Mouse (Mus musculus) liver, adult (tissue): ENCODE measurements at regions not wholly inside any gene's neighbourhood (a gene's known extent, or its start where the extent isn't known, plus 50 kb on each side); places are given as distances from the start of the nearest gene placed in this dataset.

ENCODE experiments used
- GATA4 ChIP-seq: IDR thresholded peaks from 2 replicates; pipeline ENCODE4 v1.6.1; 2014; ENCODE audit warnings: mild to moderate bottlenecking, low read length; ENCODE audit not compliant: insufficient replicate concordance

DNA sequence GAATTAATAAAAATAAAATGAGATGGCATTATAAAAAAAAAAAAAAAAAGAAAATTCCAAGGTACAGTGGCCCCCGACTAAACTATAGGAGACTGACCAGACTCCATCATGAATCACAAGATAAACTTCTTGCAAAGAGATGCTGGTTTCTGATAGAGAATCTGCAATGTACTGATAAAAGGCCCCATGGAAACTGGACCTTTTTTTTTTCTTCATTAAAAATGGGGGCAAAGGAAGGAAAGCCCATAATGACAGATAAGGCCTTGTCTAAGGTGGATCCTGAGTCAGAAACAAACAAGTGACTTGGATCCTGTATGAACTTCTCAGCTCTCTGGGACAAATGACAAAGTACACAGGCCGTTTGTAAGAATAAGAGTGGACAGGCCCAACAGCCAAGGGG is 344.7 kb upstream of the Nfe2l3 start:
- no peak for TF ChIP-seq GATA4

DNA sequence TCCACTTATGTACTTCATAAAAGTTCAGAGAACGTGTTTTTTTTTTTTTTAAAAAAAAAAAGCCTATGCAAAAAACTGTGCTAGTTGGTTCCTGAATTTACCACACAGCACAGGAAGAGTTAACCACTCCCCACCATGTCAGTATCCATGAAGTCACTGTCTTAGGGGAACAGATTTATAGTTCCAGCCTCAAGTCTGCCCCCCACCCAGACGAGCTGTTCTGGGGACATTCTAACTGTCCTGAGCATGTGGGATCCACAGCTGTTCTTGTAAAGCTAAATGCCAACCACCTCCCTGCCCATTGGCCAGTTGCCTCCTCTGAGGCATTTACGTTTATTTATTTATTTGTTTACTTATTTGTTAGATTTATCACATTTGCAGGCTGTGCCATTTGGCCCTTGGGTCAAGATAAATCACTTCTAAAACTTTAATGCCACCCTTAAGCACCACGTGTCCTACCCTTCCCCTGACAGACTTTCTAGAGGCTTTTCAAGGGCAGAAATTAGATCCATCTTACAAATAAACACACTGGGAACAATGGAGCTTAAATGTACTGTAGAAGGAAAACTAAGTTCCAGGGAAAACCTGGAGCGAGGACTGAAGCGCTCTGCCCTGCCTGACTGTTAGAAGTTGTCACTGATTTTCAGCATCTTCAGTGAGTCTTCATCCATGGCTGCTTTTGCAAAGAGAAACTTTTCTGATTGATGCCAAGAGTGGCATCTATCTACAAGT is 343.7 kb upstream of the Nfe2l3 start:
- TF ChIP-seq GATA4, result no peak

DNA sequence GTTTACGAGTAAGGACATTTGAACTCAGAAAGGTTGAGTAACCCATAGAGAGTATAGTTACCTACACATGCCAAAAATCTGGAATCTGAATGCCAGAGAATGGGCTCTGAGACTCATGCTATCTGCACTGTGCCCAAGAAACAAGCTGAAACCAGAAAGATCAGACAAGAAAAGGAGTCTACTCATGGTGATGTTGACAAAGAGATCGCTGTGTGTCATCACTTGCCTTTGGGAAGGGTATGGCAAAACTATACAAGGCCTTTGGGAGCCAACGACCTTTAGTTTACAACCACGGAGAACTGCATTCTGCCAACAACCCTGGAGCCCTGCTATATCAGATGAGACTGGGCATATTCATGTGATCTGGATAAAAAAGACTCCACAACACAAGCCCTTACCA is 339.3 kb upstream of the Nfe2l3 start:
- no peak for TF ChIP-seq GATA4

DNA sequence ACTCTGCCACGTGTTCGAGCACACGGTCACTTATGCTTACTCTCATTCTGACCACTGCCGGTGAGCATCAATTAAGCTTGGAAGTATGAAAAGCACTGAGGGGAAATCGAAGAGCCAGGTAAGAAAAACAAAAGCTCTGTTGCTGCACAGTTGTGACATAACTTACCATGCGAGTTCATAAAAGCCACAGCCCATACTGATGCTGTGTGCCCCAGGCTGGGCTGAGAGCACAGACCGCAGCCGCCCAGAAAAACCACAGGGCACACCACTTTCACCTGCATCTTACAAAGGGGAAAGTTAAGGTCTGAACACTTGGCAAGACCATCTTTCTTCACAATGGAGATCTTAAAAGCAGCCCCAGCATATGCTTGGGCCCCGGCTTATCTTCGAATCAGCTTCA is 338.2 kb upstream of the Nfe2l3 start:
- TF ChIP-seq GATA4, result no peak

DNA sequence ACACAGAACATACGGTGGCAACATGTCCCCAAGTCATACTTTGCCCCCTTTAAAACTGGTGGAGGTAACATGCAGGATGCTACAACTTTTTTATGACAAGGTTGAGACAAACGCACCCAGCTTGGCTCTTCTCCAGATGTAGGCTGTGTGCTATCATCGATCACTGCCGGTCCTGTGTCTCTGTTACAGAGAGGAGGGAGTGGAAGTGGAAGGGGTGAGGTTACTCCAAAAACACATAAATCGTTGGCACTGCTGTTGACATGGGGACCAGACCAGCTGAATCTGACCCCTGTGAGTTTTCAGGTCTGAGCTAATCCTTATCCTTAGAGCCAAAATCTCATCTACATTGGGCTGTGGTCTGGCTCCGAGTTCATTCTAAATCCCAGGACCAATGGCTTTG is 335.0 kb upstream of the Nfe2l3 start:
- no peak for TF ChIP-seq GATA4

DNA sequence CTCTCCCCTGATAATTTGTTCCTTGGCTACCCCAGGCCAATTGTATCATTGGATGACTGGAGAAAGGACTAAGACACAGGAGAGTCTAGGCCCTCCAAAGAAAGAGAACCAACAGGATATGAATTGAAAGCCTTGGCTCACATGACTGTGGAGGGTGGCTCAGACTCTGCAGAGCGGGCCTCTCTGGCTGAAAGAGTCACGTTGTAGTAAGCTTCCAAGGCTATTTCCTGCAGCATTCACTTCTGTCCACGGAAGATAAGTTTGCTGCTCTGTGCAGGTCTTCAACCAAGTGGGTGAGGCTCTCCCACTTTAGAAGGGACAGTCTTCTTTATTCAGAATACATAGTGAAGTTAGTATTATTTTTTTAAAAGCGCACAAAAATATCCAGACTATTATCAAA is 332.1 kb upstream of the Nfe2l3 start:
- TF ChIP-seq GATA4, result no peak

DNA sequence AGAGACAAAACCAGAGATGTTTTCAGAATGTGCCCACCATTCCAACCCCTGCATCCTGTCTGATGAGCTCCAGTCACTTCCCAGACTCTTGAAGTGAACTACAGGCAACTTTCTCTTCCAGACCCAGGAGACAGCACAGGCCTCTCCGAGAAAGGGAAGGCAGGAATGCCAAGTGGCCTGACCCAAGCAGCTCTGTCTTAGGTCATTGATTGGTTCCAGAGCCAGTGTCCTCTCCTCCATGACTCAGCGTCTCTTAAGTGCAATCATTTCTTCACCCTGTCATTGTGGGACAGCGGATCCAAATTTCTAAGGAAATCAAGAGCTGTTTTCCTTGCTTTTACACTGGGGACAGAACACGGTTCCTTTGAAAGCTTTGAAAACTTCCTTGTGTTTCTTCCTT is 329.2 kb upstream of the Nfe2l3 start:
- TF ChIP-seq GATA4, result no peak

DNA sequence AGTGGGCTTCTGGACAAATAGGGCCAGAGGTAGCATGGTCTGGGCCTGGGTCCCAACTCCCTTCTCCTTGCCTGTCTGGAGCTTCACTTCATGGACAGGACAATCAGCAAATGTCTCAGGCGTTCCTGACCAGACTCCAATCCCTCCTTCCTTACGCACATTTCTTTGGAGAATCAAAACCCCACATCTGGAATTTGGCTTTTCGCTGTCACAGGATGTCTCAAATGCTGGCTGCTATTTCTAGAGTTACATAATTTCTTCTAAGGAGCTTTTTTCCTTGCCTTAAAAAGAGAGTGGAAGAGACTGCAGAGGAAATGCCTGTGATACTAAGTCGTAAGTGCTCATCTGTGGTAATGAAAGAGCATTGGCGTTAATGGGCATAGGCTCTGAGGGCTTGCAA is 328.1 kb upstream of the Nfe2l3 start:
- TF ChIP-seq GATA4, result no peak

DNA sequence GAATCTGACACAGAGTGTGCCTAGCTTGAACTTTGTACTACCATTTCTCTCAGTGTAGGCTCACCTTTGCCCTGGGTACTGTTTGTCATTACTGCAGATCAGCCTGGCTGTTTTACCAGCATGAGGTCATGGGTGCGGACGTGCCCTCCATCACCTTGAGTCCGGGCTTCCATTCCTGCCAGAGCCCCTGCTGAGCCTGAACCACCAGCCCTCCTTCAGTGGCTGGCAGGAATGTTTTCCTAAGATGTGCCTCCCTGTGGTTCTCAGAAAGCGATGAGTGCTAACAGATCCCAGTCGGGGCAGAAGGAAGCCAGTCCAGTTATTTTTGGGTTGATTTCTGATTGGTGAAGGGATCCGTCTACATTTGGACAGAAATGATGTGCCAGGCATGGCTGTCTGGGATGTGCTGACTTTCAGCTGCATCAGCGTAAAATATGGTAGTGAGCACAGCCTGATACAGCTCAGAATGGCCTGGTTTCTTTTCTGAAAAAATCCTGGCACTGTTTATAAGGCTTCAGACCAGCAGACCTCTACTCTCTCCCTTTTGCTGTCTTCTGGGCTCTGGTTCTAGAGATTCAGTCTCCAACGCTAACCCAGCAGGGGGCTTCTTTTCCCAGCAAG is 324.0 kb upstream of the Nfe2l3 start:
- TF ChIP-seq GATA4, result no peak

DNA sequence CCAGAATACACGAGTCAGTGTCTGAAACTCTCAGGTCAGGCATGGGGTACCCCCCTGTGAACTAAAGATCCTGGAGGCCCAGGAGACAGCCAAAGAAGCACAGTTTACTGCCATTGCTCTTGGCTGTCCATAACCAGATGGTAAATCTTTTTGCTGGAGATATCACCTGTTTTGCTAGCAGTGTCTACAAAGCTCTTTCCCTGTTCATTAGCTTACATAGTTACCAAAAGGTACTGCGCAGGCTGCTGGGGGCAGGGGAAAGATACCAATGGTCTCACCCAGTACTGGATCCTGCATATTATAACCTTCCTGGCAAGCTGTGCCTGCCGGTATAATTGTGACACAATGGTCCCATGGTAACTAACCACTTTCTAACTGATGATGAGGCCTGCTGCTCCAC is 321.9 kb upstream of the Nfe2l3 start:
- no peak for TF ChIP-seq GATA4

DNA sequence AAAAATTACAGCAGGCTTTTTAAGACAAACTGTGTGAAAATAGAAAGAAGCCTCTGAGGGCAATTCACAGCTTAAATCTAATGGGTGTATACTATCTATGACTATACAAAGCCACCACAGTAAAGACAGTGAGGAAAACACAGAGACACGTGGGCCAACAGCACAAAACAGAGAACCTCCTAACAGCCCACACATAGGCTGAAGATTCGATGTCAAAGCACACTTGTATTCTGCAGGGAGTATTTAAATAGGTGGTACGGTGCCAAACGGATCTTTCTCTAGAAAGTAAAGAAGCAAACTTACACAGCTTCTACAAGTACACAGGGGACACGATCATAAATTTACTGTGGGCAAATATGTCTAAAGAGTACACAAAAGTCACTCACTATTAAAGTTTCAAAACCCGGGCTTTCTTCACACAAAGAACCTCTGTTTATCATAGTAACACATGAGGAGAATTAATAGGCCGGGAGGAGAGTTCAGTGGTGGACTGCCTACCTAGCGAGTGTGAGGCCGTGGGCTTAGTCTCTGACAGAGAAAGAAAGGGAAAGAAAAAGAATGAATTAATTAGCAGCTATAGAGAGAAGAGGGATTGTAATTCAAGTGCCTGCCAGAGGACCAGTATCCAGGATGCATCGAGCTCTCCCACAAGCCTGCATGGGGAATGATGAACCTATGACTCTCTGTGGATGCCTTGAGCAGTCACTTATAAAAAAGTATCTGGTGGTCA is 317.7 kb upstream of the Nfe2l3 start:
- no peak for TF ChIP-seq GATA4

DNA sequence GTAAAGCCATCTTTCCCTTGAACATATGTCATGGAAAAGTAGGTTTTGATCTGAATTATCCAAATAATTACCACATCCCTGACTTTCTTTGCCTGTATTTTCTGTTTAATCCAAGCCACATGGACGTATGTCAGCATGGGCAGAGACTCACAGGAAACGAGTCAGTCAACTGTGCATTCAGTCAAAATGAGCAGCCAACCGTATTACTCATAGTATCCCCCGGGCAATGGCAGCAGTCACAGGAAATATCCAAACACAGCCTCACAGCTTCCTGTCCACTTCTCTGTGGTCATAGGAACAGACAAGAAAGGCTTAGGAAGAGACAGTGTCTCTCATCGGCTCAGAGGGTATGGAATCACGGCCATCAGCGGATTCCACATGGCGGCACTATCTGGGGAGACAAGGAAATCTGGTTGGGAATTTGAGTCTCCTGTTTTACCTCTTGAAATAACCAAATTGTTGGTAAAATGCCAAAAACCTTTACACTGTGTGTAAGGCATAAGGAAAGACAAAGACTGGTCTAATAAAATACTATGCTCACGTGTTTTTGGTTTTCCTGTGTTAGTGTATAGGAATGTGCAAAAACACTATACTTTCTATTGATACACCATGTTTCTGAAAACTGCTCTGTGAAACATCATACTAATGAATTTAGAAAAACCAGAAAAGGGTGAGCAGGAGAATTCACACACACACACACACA is 313.5 kb upstream of the Nfe2l3 start:
- no peak for TF ChIP-seq GATA4

DNA sequence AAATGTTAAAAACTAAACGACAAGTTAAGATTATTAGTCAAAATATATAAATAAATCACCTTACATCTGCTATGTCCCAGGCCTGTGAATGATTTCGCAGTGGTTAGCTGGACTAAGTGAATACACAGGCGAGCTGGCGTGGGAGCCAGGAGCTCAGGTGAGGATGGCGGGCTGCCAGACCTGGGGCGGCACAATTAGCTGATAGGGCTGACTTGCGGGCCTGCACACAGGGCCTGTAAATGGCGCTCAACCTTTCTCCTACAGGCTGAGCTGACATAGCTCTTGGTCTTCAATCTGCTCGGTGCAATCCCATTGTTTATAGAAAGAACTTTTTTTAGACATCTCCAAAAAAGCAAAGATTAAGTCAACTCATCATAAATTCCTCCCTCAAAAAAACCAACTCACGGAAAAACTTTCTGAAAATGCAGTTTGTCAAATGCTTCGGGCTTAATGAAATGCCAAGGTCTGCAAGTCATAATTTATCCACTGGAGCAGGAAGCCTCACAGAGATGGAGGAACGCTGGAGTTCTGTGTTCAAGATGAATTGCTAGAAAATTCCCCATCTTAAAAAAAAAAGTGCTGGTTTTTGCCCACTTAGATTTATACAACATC is 312.7 kb upstream of the Nfe2l3 start:
- no peak for TF ChIP-seq GATA4

DNA sequence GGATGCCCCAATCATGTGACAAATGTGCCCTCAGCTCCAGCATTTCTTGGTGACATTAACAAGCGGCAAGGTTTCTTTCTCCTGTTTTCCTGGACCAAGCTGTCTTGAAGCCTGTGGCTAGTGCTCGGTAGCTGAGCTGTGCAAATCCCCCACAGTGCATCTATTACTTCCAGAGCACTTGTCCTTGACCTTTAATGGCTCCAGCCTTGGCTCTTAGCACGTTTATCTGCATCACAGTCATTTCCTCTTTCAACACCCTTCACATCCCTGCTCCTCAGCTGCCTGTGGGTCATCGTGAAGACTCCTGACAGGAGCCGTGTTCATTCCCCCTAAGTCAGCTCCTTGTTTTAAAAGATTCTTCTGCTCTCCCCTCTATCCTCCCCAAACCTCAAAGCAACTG is 309.5 kb upstream of the Nfe2l3 start:
- no peak for TF ChIP-seq GATA4

DNA sequence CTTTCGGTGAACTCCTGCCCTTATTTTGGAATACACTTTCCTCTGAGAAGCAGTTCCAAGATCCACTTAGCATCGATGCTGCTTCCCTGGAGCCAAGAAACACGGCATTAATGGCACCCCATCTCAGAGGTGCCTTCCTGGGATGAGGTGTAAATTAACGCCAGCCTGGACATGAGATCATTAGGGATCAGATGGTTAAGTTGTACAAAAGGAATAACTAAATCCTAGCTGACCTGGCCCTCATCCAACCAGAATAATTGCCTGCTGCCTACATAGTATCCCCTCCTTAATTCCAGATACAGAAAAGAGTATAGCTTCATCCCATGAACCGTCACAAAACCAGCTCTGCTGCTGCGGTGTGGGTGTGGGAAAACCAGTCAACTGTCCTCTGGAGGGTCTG is 304.6 kb upstream of the Nfe2l3 start:
- no peak for TF ChIP-seq GATA4

DNA sequence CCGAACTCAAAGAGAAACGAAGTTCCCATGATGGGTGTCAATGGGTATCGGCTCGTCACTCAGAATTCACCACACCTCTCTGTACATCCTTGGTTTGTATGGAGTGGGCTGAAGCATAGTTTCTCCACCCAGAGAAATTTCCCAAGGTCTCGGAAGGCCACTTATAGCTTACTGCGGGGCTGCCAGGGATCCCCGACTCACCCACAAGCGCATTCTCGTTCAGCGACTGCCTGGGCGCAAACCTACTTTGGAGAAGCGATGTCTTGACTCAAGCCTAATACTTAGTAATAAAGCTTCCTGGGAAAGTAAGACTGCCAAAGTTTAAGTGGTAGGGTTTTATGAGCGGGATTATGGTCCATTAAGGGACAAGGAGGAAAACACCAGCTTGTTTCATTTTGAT is 303.4 kb upstream of the Nfe2l3 start:
- TF ChIP-seq GATA4, result no peak

DNA sequence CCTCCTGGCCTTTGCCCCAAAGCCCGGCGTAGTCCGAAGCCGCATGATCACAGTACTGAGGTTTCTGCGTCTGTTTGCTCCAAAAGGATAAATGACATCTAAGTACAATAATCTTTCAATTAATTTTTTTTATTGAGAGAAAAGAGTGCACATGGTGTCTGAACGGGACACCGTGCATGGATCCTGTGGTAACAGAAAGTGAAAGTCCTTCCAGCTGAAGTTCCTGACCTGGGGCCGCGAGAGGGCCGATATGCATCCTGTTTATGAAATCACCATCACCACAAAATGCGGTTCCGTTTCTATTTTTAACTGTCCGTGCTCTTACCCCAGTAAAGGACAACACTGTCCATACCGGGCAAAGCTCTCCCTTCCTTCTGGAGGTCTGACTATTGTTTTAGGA is 302.9 kb upstream of the Nfe2l3 start:
- peak; percentile 51; the same call in 1 of the 2 replicates for TF ChIP-seq GATA4
